Mouse (Mus musculus) mammary gland, adult 2 months (tissue): Measurements from ENCODE around the gene Adap2. TPM values are rescaled to one million over a fixed set of nuclear protein-coding genes. Genes with fewer than 3 reads are reported as not detected.

Experiments
- polyA plus RNA-seq: library from polyadenylated mRNA; depleted of rRNA; stranded (reverse); fragments of >200 nt; gene quantifications from 2 replicates; pipeline ENCODE4 v1.2.3, GENCODE M21; 2012; ENCODE audit warnings: low replicate concordance; rRNA removed

The Adap2 gene
- 7.7 and 13.2 TPM in 2 replicates for polyA plus RNA-seq

GRCm38 (mm10) chr11:80153857-80154495, at the start of gene Adap2:
Gene Adap2, plus strand, starts transcription at chr11:80154105.

GRCm38 (mm10) chr11:80141825-80142521, 11.9 kb upstream of the Adap2 start, which contains the start of gene Tefm:
Gene Tefm, minus strand, starts transcription at chr11:80142175.

GRCm38 (mm10) chr11:80183705-80184255, 29.9 kb downstream of the Adap2 start, which contains the start of gene Rnf135:
Gene Rnf135, plus strand, starts transcription at chr11:80183851.

GRCm38 (mm10) chr11:80208860-80209800, 55.2 kb downstream of the Adap2 start, which contains the start of gene Rhot1:
Gene Rhot1, plus strand, starts transcription at chr11:80209019.

Other genes starting within 250 kb of the Adap2 start
- 3.2 and 7.4 TPM in 2 replicates for gene Utp6, start 191.7 kb upstream of the Adap2 start, polyA plus RNA-seq
- 3.2 and 4.6 TPM in 2 replicates for gene Suz12, start 161.0 kb upstream of the Adap2 start, polyA plus RNA-seq
- gene Crlf3, start 73.1 kb upstream of the Adap2 start, polyA plus RNA-seq = 19.7 and 21.1 TPM in 2 replicates
- gene Atad5, start 64.7 kb upstream of the Adap2 start, polyA plus RNA-seq = 0.30 and 0.59 TPM in 2 replicates
- gene Tefm, start 11.9 kb upstream of the Adap2 start, polyA plus RNA-seq = 2.3 and 7.3 TPM in 2 replicates
- 8.7 and 9.3 TPM in 2 replicates for gene Rnf135, start 29.7 kb downstream of the Adap2 start, polyA plus RNA-seq
- gene Rhot1, start 54.9 kb downstream of the Adap2 start, polyA plus RNA-seq = 7.2 and 22.4 TPM in 2 replicates
- 4.5 and 5.5 TPM in 2 replicates for gene Rhbdl3, start 146.8 kb downstream of the Adap2 start, polyA plus RNA-seq
- 5.4 and 5.8 TPM in 2 replicates for gene 5730455P16Rik, start 223.9 kb downstream of the Adap2 start, polyA plus RNA-seq
- 79.5 and 141 TPM in 2 replicates for gene Zfp207, start 229.2 kb downstream of the Adap2 start, polyA plus RNA-seq